Mouse (Mus musculus) olfactory bulb, adult 2 months (tissue): ENCODE measurements at regions not wholly inside any gene's neighbourhood (a gene's known extent, or its start where the extent isn't known, plus 50 kb on each side); places are given as distances from the start of the nearest gene placed in this dataset.

Source experiments
- CTCF ChIP-seq: fragments of 200-500 bp; IDR thresholded peaks from 2 replicates; pipeline ENCODE4 v1.5.1; 2012; ENCODE audit warnings: low read depth, mild to moderate bottlenecking, low read length, moderate library complexity; ENCODE audit not compliant: insufficient read depth
- POLR2A ChIP-seq: fragments of 200-500 bp; IDR thresholded peaks from 2 replicates; pipeline ENCODE4 v1.6.1; 2012; ENCODE audit warnings: mild to moderate bottlenecking, low read depth, low read length, moderate library complexity; ENCODE audit not compliant: insufficient read depth

DNA sequence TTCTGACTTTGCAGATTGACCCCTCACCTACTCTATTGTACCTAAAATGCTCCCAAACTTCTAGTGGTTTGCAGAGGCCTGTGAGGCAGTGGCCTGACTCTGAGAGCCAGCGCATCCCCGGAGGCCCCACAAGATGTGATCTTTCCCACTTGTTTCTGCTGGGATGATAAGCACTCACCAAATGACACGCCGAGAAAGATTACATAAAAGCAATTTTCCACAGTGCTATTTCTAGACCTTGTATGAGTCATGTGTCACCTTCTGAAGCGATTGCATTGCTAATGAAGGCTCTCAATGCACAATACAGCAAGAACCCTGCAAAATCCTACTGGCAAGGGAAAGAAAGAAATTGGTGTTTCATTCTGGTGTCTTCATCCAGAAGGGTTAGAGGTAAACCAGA, 97.8 kb upstream of the Cd180 start:
- TF ChIP-seq CTCF (no peak), POLR2A (no peak)
